Mouse (Mus musculus): ENCODE data around the gene Gabra3. TPM values are rescaled to one million over a fixed set of nuclear protein-coding genes. Genes with fewer than 3 reads are reported as not detected.

Gene Gabra3
- 2.5 and 3.7 TPM in 2 replicates for polyA plus RNA-seq (2015; fragmentation: Nextera tagmentation; extraction: Ambion mirVana)

GRCm38 (mm10) chrX:72656230-72656898 is at the start of gene Gabra3:
Gabra3 (minus strand) TSS chrX:72656848.

GRCm38 (mm10) chrX:72386758-72387157 is 269.9 kb downstream of the Gabra3 start, which contains the start of gene Magea10:
Magea10 (minus strand) TSS chrX:72386858.

Small RNAs within 50 kb of the gene (microRNA-seq; reads per million reads assigned to microRNA genes)
- not detected for gene Mir105 (ENCODE audit: borderline replicate concordance, insufficient number of aligned reads)
- gene Mir767 (ENCODE audit: borderline replicate concordance, insufficient number of aligned reads), result not detected

Other genes starting within 250 kb of the Gabra3 start
- gene Gabrq, start 168.3 kb upstream of the Gabra3 start, polyA plus RNA-seq (2015; fragmentation: Nextera tagmentation; extraction: Ambion mirVana), result 0.30 and 0.44 TPM in 2 replicates

Measured in adrenal gland, postnatal 0 days (tissue).